Mouse (Mus musculus) gastrocnemius, postnatal 4 days (tissue): ENCODE data around the gene Zmynd11. TPM values are rescaled to one million over a fixed set of nuclear protein-coding genes. Genes with fewer than 3 reads are reported as not detected.

ENCODE experiments used
- DNase-seq, 2 experiments: peaks; one replicate each; pipeline ENCODE4 v3.0.0; 2021 to 2022; ENCODE audit warnings: low spot score in 2 of 2, mixed read lengths in 2 of 2
- total RNA-seq, 2 experiments: library from RNA; stranded (reverse); gene quantifications; 2 replicates each; pipeline ENCODE4 v1.2.3; 2021

Gene Zmynd11
- total RNA-seq, 2 experiments from 2014 or later: 114 to 130 TPM

- DNase-seq: no peak
Measured at GRCm38 (mm10) chr13:9663593-9663992, 101.5 kb downstream of the Zmynd11 start.

GRCm38 (mm10) chr13:9660711-9661110, 104.4 kb downstream of the Zmynd11 start:
- DNase-seq: no peak

GRCm38 (mm10) chr13:9656613-9657012, 108.5 kb downstream of the Zmynd11 start:
- no peak for DNase-seq

- no peak for DNase-seq
Measured at GRCm38 (mm10) chr13:9653018-9653417, 112.1 kb downstream of the Zmynd11 start.

- DNase-seq: no peak
Measured at GRCm38 (mm10) chr13:9650580-9650979, 114.5 kb downstream of the Zmynd11 start.

GRCm38 (mm10) chr13:9649894-9650293, 115.2 kb downstream of the Zmynd11 start:
- no peak for DNase-seq

- no peak for DNase-seq
Measured at GRCm38 (mm10) chr13:9648716-9649115, 116.4 kb downstream of the Zmynd11 start.

GRCm38 (mm10) chr13:9637949-9638348, 127.2 kb downstream of the Zmynd11 start:
- DNase-seq: no peak

- DNase-seq: peak in 1 of 2 experiments; percentile 16
Measured at GRCm38 (mm10) chr13:9636505-9636904, 128.6 kb downstream of the Zmynd11 start.

GRCm38 (mm10) chr13:9635951-9636350, 129.2 kb downstream of the Zmynd11 start:
- DNase-seq: no peak
